ENCODE assay signal across 27 mouse cellular contexts in the genomic region with DNA sequence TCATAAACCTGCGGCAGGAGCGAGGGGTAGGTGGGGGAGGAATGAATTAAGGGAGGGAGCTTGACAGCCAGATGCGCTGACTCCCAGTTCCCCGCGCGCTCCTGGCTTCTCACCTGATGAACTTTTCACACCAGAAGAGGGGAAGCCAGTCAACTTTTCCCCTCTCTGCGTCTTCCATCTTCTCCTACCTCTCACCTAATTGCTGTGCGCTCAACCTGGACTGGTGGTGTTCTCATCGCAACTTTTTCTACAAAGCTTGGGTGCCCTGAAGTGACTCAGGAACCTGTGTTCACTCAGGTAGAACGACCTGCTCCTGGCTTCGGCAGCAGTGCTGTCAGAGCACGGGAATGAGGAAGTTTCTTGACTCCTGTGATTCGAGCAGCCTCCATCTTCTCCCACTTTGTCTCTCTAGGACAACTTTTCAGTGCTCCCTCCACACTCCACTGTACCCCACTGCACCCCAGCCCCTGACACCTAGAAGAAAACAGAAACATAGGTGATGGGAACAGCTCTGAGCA.
DNase-seq lines count a peak whose midpoint lies in the region; ATAC-seq and TF ChIP-seq lines count a peak whose summit lies in the region.
"Had no signal": no experiment of that assay in that cellular context is flagged by ENCODE, and none has a peak within 500 bp of the region (broad histone marks: within the 10 kb centered on the region; RNA-seq: fewer than 3 reads in every experiment).

No protein-coding gene starts in this region.

- H3K9ac ChIP-seq in neural tube, embryonic 13.5 days: 0 out of 2 replicates have a peak overlapping the region, but pooled peaks have one; percentile 13
- no peak overlapping the region for H3K9ac ChIP-seq in kidney, postnatal 0 days (ENCODE audit: low read depth, low read length)
- H3K9ac ChIP-seq in liver, embryonic 11.5 days (ENCODE audit: low read depth, low read length): no peak overlapping the region
- H3K9ac ChIP-seq: embryonic facial prominence, embryonic 12.5 days; forebrain, embryonic 12.5 days; forebrain, postnatal 0 days; heart, embryonic 12.5 days; hindbrain, embryonic 14.5 days; liver, embryonic 15.5 days; lung, embryonic 14.5 days; midbrain, embryonic 15.5 days had no signal

- H3K36me3 ChIP-seq in neural tube, embryonic 13.5 days: no peaks in the 10 kb centered on the region
- no peaks in the 10 kb centered on the region for H3K36me3 ChIP-seq in kidney, postnatal 0 days (ENCODE audit: insufficient read depth, low read length)
- no peaks in the 10 kb centered on the region for H3K36me3 ChIP-seq in limb, embryonic 10.5 days
- H3K36me3 ChIP-seq in liver, embryonic 11.5 days (ENCODE audit: control insufficient read depth, insufficient read depth, low read length): no peaks in the 10 kb centered on the region
- H3K36me3 ChIP-seq: embryonic facial prominence, embryonic 12.5 days; forebrain, embryonic 12.5 days; heart, embryonic 12.5 days; liver, embryonic 15.5 days; midbrain, embryonic 10.5 days; midbrain, embryonic 15.5 days had no signal

- H3K4me1 ChIP-seq in neural tube, embryonic 13.5 days (replicated peaks): peaks cover 30% of the 10 kb centered on the region
- H3K4me1 ChIP-seq in kidney, postnatal 0 days (replicated peaks; ENCODE audit: insufficient read depth, low read length): no peaks in the 10 kb centered on the region
- H3K4me1 ChIP-seq in limb, embryonic 10.5 days: peaks cover 16% of the 10 kb centered on the region
- H3K4me1 ChIP-seq in liver, embryonic 11.5 days (replicated peaks; ENCODE audit: control insufficient read depth, insufficient read depth, low read length): no peaks in the 10 kb centered on the region
- H3K4me1 ChIP-seq: heart, embryonic 12.5 days; liver, embryonic 15.5 days had no signal

- TF ChIP-seq CTCF in kidney, postnatal 0 days (IDR thresholded peaks at IDR 0.05; ENCODE audit: low read depth): no peak

- no peak for DNase-seq in neural tube, embryonic 10.5 days (ENCODE audit: extremely low spot score, low spot score)
- DNase-seq in kidney, adult 8-10 months: peak; percentile 6 to 8
- no peak for DNase-seq in kidney, postnatal 0 days (ENCODE audit: low spot score)
- no peak for DNase-seq in limb, embryonic 10.5 days (ENCODE audit: low spot score)
- no peak for DNase-seq in lung, postnatal 14 days
- no peak for DNase-seq in liver, embryonic 11.5 days (ENCODE audit: low spot score)
- DNase-seq: adrenal gland, adult 2 months; B cell, adult 2 months; cerebellum, adult 9-10 months; cerebellum, postnatal 36 days; forebrain, postnatal 0 days; gastrocnemius, postnatal 10 days; layer of hippocampus, postnatal 36 days; left cerebral cortex, postnatal 4 days; liver; lung, embryonic 14.5 days; thymus, postnatal 14 days had no signal

- H3K9me3 ChIP-seq in neural tube, embryonic 13.5 days: no peaks in the 10 kb centered on the region
- H3K9me3 ChIP-seq in kidney, postnatal 0 days (replicated peaks; ENCODE audit: low read length): no peaks in the 10 kb centered on the region
- no peaks in the 10 kb centered on the region for H3K9me3 ChIP-seq in limb, embryonic 10.5 days (replicated peaks)
- no peaks in the 10 kb centered on the region for H3K9me3 ChIP-seq in liver, embryonic 11.5 days (ENCODE audit: control insufficient read depth, low read length)
- H3K9me3 ChIP-seq: embryonic facial prominence, embryonic 12.5 days; forebrain, embryonic 12.5 days; heart, embryonic 12.5 days; liver, embryonic 15.5 days; midbrain, embryonic 10.5 days; midbrain, embryonic 15.5 days had no signal

- H3K4me2 ChIP-seq in neural tube, embryonic 13.5 days: no peak overlapping the region
- H3K4me2 ChIP-seq in kidney, postnatal 0 days (ENCODE audit: low read length): no peak overlapping the region
- no peak overlapping the region for H3K4me2 ChIP-seq in liver, embryonic 11.5 days
- H3K4me2 ChIP-seq: embryonic facial prominence, embryonic 12.5 days; forebrain, embryonic 12.5 days; heart, embryonic 12.5 days; hindbrain, embryonic 14.5 days; liver, embryonic 15.5 days; lung, embryonic 14.5 days; midbrain, embryonic 15.5 days had no signal

- H3K4me3 ChIP-seq in neural tube, embryonic 13.5 days: no peak overlapping the region
- H3K4me3 ChIP-seq in kidney, postnatal 0 days (replicated peaks; ENCODE audit: low read depth, low read length): no peak overlapping the region
- H3K4me3 ChIP-seq in limb, embryonic 10.5 days: no peak overlapping the region
- H3K4me3 ChIP-seq in liver, embryonic 11.5 days (ENCODE audit: low read depth, low read length): no peak overlapping the region
- H3K4me3 ChIP-seq: embryonic facial prominence, embryonic 12.5 days; erythroblast, embryonic 14.5 days; forebrain, embryonic 12.5 days; heart, embryonic 12.5 days; liver, embryonic 15.5 days; midbrain, embryonic 10.5 days; midbrain, embryonic 15.5 days had no signal

- no peak for ATAC-seq in neural tube, embryonic 13.5 days (ENCODE audit: low read depth)
- ATAC-seq in kidney, postnatal 0 days (replicated peaks; ENCODE audit: low FRiP score, low read depth): peak; percentile 71; the same call in 1 of the 2 replicates
- ATAC-seq in erythroid progenitor cell, adult 5-6 weeks (replicated peaks; ENCODE audit: low FRiP score, poor library complexity, severe bottlenecking): no peak
- ATAC-seq in liver, embryonic 11.5 days (replicated peaks; ENCODE audit: low FRiP score): no peak
- ATAC-seq: forebrain, postnatal 0 days; midbrain, embryonic 15.5 days had no signal

- 88% methylated on average over 13 of the region's 13 CpGs for WGBS in neural tube, embryonic 13.5 days
- WGBS in kidney, postnatal 0 days: 50% methylated on average over 13 of the region's 13 CpGs
- WGBS in limb, embryonic 10.5 days: 74% methylated on average over 13 of the region's 13 CpGs
- WGBS in liver, embryonic 11.5 days: 74% methylated on average over 13 of the region's 13 CpGs

- no peaks in the 10 kb centered on the region for H3K27me3 ChIP-seq in neural tube, embryonic 13.5 days
- no peaks in the 10 kb centered on the region for H3K27me3 ChIP-seq in kidney, postnatal 0 days (ENCODE audit: insufficient read depth, low read length)
- H3K27me3 ChIP-seq in limb, embryonic 10.5 days (ENCODE audit: low read depth, poor library complexity, severe bottlenecking): no peaks in the 10 kb centered on the region
- H3K27me3 ChIP-seq in liver, embryonic 11.5 days (replicated peaks; ENCODE audit: control insufficient read depth, insufficient read depth, low read length): no peaks in the 10 kb centered on the region
- H3K27me3 ChIP-seq: embryonic facial prominence, embryonic 12.5 days; forebrain, embryonic 12.5 days; heart, embryonic 12.5 days; liver, embryonic 15.5 days; midbrain, embryonic 15.5 days had no signal

- H3K27ac ChIP-seq in neural tube, embryonic 13.5 days (replicated peaks): peak overlapping the region; percentile 77; the same call in 1 of the 2 replicates
- no peak overlapping the region for H3K27ac ChIP-seq in kidney, postnatal 0 days
- 0 out of 2 replicates have a peak overlapping the region, but pooled peaks have one; percentile 3 for H3K27ac ChIP-seq in limb, embryonic 10.5 days
- no peak overlapping the region for H3K27ac ChIP-seq in liver, embryonic 11.5 days (ENCODE audit: low read depth, low read length)
- H3K27ac ChIP-seq: embryonic facial prominence, embryonic 12.5 days; forebrain, embryonic 12.5 days; hindbrain, embryonic 14.5 days; liver, embryonic 15.5 days; midbrain, embryonic 10.5 days; midbrain, embryonic 15.5 days had no signal

Comparison
In these comparisons a context has a peak if more than half of its experiments do, and no peak if none do; other contexts are left out.
1. DNase-seq: peak in kidney, adult 8-10 months (2 of 2); none in neural tube, embryonic 10.5 days (single experiment), kidney, postnatal 0 days (single experiment), limb, embryonic 10.5 days (single experiment), lung, postnatal 14 days (single experiment) and liver, embryonic 11.5 days (single experiment).
2. H3K27ac ChIP-seq: peak in neural tube, embryonic 13.5 days (single experiment) and limb, embryonic 10.5 days (single experiment); none in kidney, postnatal 0 days (single experiment) and liver, embryonic 11.5 days (single experiment).